Mouse (Mus musculus): Measurements from ENCODE around the gene Exd1. TPM values are rescaled to one million over a fixed set of nuclear protein-coding genes. Genes with fewer than 3 reads are reported as not detected.

Exd1 gene
- polyA plus RNA-seq, 1 experiment from 2014 or later, result 0.84 TPM

GRCm38 (mm10) chr2:119477571-119478396, 69.6 kb downstream of the Exd1 start, which contains the start of gene Ino80:
TSS of gene Ino80 (minus strand) at chr2:119477687.
- Histone ChIP-seq H3K9me3 (ENCODE audit: low read length) (no peaks in the 10 kb centered on the region), H3K27ac (ENCODE audit: low read length) (peak within 1 kb of the TSS; percentile 99), H3K4me3 (ENCODE audit: low read length) (peak within 1 kb of the TSS; percentile 83), H3K27me3 (ENCODE audit: insufficient read depth, low read length) (no peaks in the 10 kb centered on the region), H3K36me3 (ENCODE audit: insufficient read depth, low read length) (no peaks in the 10 kb centered on the region), H3K4me2 (replicated peaks; ENCODE audit: low read depth, low read length) (peak within 1 kb of the TSS; percentile 76), H3K4me1 (ENCODE audit: insufficient read depth, low read length) (peaks cover 22% of the 10 kb centered on the region), H3K9ac (replicated peaks; ENCODE audit: low read length) (peak within 1 kb of the TSS; percentile 100)
- ATAC-seq (ENCODE audit: low FRiP score, low TSS enrichment), result peak; percentile 94
- under 1% methylated on average over 60 of the region's 72 CpGs for WGBS

- Histone ChIP-seq H3K9ac (replicated peaks; ENCODE audit: low read length) (peak overlapping the region; percentile 100), H3K9me3 (ENCODE audit: low read length) (no peaks in the 10 kb centered on the region), H3K36me3 (ENCODE audit: insufficient read depth, low read length) (peaks cover 4% of the 10 kb centered on the region; the same call in 1 of the 2 replicates), H3K4me3 (ENCODE audit: low read length) (peak overlapping the region; percentile 83), H3K27ac (ENCODE audit: low read length) (peak overlapping the region; percentile 99), H3K4me1 (ENCODE audit: insufficient read depth, low read length) (peaks cover 21% of the 10 kb centered on the region), H3K27me3 (ENCODE audit: insufficient read depth, low read length) (no peaks in the 10 kb centered on the region), H3K4me2 (replicated peaks; ENCODE audit: low read depth, low read length) (peak overlapping the region; percentile 76)
- ATAC-seq (ENCODE audit: low FRiP score, low TSS enrichment), result peak; percentile 75
- WGBS, result under 1% methylated on average over 42 of the region's 44 CpGs
Observed at GRCm38 (mm10) chr2:119476621-119477391, 70.6 kb downstream of the Exd1 start.

GRCm38 (mm10) chr2:119476166-119476565, 71.3 kb downstream of the Exd1 start:
- peaks cover 21% of the 10 kb centered on the region for H3K4me1 ChIP-seq (ENCODE audit: insufficient read depth, low read length)
- ATAC-seq (ENCODE audit: low FRiP score, low TSS enrichment), result no peak
- no peaks in the 10 kb centered on the region for H3K27me3 ChIP-seq (ENCODE audit: insufficient read depth, low read length)
- H3K4me3 ChIP-seq (ENCODE audit: low read length), result peak overlapping the region; percentile 83
- peak overlapping the region; percentile 99; the same call in 1 of the 2 replicates for H3K27ac ChIP-seq (ENCODE audit: low read length)
- H3K9ac ChIP-seq (replicated peaks; ENCODE audit: low read length), result peak overlapping the region; percentile 100
- no peaks in the 10 kb centered on the region for H3K9me3 ChIP-seq (ENCODE audit: low read length)
- peaks cover 6% of the 10 kb centered on the region; the same call in 1 of the 2 replicates for H3K36me3 ChIP-seq (ENCODE audit: insufficient read depth, low read length)
- WGBS, result 12% methylated on average over 7 of the region's 7 CpGs
- peak overlapping the region; percentile 76 for H3K4me2 ChIP-seq (replicated peaks; ENCODE audit: low read depth, low read length)

Other genes starting within 250 kb of the Exd1 start
- gene Dll4, start 221.8 kb downstream of the Exd1 start, polyA plus RNA-seq (2015; fragmentation: Nextera tagmentation; extraction: Ambion mirVana), result 12.9 and 13.5 TPM in 2 replicates
- 0.86 and 1.3 TPM in 2 replicates for gene Chac1, start 196.4 kb downstream of the Exd1 start, polyA plus RNA-seq (2015; fragmentation: Nextera tagmentation; extraction: Ambion mirVana)
- gene Ino80, start 69.9 kb downstream of the Exd1 start, polyA plus RNA-seq (2015; fragmentation: Nextera tagmentation; extraction: Ambion mirVana), result 3.9 and 5.0 TPM in 2 replicates
- gene Chp1, start 70 bp upstream of the Exd1 start, polyA plus RNA-seq (2015; fragmentation: Nextera tagmentation; extraction: Ambion mirVana), result 66.1 and 68.6 TPM in 2 replicates
- gene Nusap1, start 70.7 kb upstream of the Exd1 start, polyA plus RNA-seq (2015; fragmentation: Nextera tagmentation; extraction: Ambion mirVana), result 73.2 and 78.0 TPM in 2 replicates
- 28.9 and 31.2 TPM in 2 replicates for gene Oip5, start 70.8 kb upstream of the Exd1 start, polyA plus RNA-seq (2015; fragmentation: Nextera tagmentation; extraction: Ambion mirVana)
- 52.9 and 57.2 TPM in 2 replicates for gene Ndufaf1, start 115.2 kb upstream of the Exd1 start, polyA plus RNA-seq (2015; fragmentation: Nextera tagmentation; extraction: Ambion mirVana)
- 35.5 and 45.6 TPM in 2 replicates for gene Rtf1, start 127.4 kb upstream of the Exd1 start, polyA plus RNA-seq (2015; fragmentation: Nextera tagmentation; extraction: Ambion mirVana)
- 0.81 and 1.2 TPM in 2 replicates for gene Itpka, start 194.7 kb upstream of the Exd1 start, polyA plus RNA-seq (2015; fragmentation: Nextera tagmentation; extraction: Ambion mirVana)
- 0.46 and 0.96 TPM in 2 replicates for gene Ltk, start 212.8 kb upstream of the Exd1 start, polyA plus RNA-seq (2015; fragmentation: Nextera tagmentation; extraction: Ambion mirVana)
- gene Rpap1, start 239.9 kb upstream of the Exd1 start, polyA plus RNA-seq (2015; fragmentation: Nextera tagmentation; extraction: Ambion mirVana), result 32.1 and 35.9 TPM in 2 replicates